Mouse (Mus musculus) liver, embryonic 13.5 days (tissue): ENCODE data around the gene Slc41a2. TPM values are rescaled to one million over a fixed set of nuclear protein-coding genes. Genes with fewer than 3 reads are reported as not detected.

Source experiments
- ATAC-seq: fragments of 200-750 bp; cut with Nextera tagmentation; 2 replicates; pipeline ENCODE4 v1.8.0; 2017; ENCODE audit warnings: low read depth, mild to moderate bottlenecking, moderate number of reproducible peaks, moderate library complexity
- DNase-seq: peaks from one replicate; pipeline ENCODE4 v3.0.0; 2022
- H3K27ac ChIP-seq: fragments of 300-500 bp; sonication (generic); 2 replicates; pipeline ENCODE4 v1.5.1; 2015; ENCODE audit warnings: moderate library complexity, mild to moderate bottlenecking, inconsistent platforms
- H3K27me3 ChIP-seq: fragments of 300-500 bp; sonication (generic); 2 replicates; pipeline ENCODE4 v1.6.1; 2015; ENCODE audit warnings: mild to moderate bottlenecking, inconsistent platforms
- H3K36me3 ChIP-seq: fragments of 300-500 bp; sonication (generic); 2 replicates; pipeline ENCODE4 v1.6.1; 2015; ENCODE audit warnings: mild to moderate bottlenecking, inconsistent platforms
- H3K4me1 ChIP-seq: fragments of 300-500 bp; sonication (generic); replicated peaks from 2 replicates; pipeline ENCODE4 v1.6.1; 2015; ENCODE audit warnings: inconsistent platforms
- H3K4me2 ChIP-seq: fragments of 300-500 bp; sonication (generic); 2 replicates; pipeline ENCODE4 v1.6.1; 2015; ENCODE audit warnings: inconsistent platforms, mild to moderate bottlenecking, moderate library complexity
- H3K4me3 ChIP-seq: fragments of 300-500 bp; sonication (generic); replicated peaks from 2 replicates; pipeline ENCODE4 v1.5.1; 2015; ENCODE audit warnings: mild to moderate bottlenecking, inconsistent platforms
- H3K9ac ChIP-seq: fragments of 300-500 bp; sonication (generic); 2 replicates; pipeline ENCODE4 v1.6.1; 2015; ENCODE audit warnings: mild to moderate bottlenecking, inconsistent platforms
- H3K9me3 ChIP-seq: fragments of 300-500 bp; sonication (generic); replicated peaks from 2 replicates; pipeline ENCODE4 v1.6.1; 2016; ENCODE audit warnings: inconsistent platforms
- WGBS: fragments of 180-500 bp; shearing (Covaris S2); methylation state at CpG from one replicate; pipeline ENCODE4 v1.1.7; 2015; ENCODE audit not compliant: insufficient replicate concordance; 5-methylcytosine and 5-hydroxymethylcytosine counted together
- polyA plus RNA-seq: library from polyadenylated mRNA; unstranded; fragments of >200 nt; fragmentation: Nextera tagmentation; extraction: Ambion mirVana; gene quantifications from 2 replicates; pipeline ENCODE4 v1.2.1, GENCODE M21; 2015

Gene Slc41a2
- polyA plus RNA-seq, 1 experiment from 2014 or later = 0.17 TPM

DNA sequence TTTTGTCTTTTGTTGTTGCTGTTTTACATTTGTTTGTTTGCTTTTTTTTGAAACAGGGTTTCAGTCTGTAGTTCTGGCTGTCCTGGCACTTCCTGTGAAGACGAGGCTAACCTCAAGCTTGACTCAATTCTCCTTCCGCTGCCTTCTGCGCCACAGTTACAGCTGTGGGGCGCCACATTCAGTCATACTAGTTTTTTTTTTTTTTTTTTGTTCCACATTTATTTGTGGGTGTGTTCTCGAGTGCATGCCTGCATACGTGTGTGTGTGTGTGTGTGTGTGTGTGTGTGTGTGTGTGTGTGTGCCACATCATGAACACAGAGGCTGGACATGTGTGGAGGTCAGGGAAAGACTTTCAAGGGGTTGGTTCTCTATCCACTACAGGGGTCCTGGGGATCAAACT, 7.3 kb downstream of the Slc41a2 start:
- ATAC-seq (no peak), DNase-seq (no peak)
- peaks cover 29% of the 10 kb centered on the region for H3K27me3 ChIP-seq
- H3K36me3 ChIP-seq = no peaks in the 10 kb centered on the region
- H3K9me3 ChIP-seq = no peaks in the 10 kb centered on the region
- no peak overlapping the region for H3K27ac ChIP-seq
- H3K4me3 ChIP-seq = no peak overlapping the region
- no peak overlapping the region for H3K4me2 ChIP-seq
- no peak overlapping the region for H3K9ac ChIP-seq
- H3K4me1 ChIP-seq = no peaks in the 10 kb centered on the region
- 50% methylated on average over 6 of the region's 6 CpGs for WGBS

DNA sequence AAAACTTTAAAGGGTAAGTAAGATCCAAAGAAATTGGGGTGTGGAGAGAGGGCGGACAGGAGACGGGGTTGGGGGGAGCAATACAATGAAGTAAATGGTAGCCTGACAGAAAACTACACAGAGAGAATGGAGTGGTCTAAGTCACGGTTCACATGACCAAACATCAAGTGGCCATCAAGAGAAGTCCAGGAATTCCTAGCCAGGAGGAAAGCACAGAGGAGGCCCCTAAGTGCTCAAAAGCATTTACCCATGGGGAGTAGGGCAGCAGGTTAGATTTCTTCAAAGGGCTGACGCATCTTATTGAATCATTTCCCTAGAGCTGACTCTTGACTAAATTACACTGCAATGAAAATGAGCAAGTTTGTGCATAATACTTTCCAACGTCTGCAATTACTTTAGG, 8.9 kb downstream of the Slc41a2 start:
- Histone ChIP-seq H3K4me3 (no peak overlapping the region), H3K4me2 (no peak overlapping the region), H3K36me3 (no peaks in the 10 kb centered on the region), H3K4me1 (no peaks in the 10 kb centered on the region), H3K27me3 (peaks cover 13% of the 10 kb centered on the region), H3K27ac (no peak overlapping the region), H3K9ac (no peak overlapping the region), H3K9me3 (no peaks in the 10 kb centered on the region)
- 68% methylated on average over 5 of the region's 5 CpGs for WGBS
- ATAC-seq (no peak), DNase-seq (no peak)

DNA sequence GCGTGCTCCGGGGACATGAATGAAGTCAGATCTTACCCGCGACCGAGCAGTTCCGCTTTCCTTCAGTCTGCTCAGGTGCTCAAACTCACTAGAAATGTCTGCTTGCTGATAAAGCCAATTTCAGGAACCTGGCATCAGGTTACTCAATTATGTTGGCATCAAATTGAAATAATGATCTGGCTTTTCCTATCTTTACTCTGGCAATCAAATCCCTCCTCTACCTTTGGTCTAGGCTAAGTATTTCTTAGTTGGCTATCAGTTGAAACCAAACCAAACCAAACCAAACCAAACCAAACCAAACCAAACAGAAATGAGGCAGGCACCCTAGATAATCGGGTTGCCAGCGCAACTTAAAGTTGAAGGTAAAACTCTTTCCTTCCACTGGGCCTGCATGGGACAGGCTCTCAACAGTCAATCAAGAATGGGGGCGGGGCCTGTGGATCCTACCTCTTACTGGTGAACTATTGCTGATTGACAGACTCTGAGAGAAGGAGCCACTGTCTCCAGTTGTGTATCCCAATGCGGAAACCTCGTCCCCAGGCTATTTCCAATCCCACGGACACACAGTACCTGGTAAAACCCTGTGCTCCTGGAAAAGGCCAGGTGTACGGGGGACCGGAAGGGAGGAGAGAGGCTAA, 10.9 kb downstream of the Slc41a2 start:
- no peaks in the 10 kb centered on the region for H3K27me3 ChIP-seq
- H3K4me1 ChIP-seq = 0 out of 2 replicates have a peak, but pooled peaks cover 5% of the 10 kb centered on the region
- no peak overlapping the region for H3K4me2 ChIP-seq
- no peaks in the 10 kb centered on the region for H3K9me3 ChIP-seq
- DNase-seq = no peak
- 80% methylated on average over 14 of the region's 14 CpGs for WGBS
- H3K9ac ChIP-seq = no peak overlapping the region
- no peak for ATAC-seq
- no peaks in the 10 kb centered on the region for H3K36me3 ChIP-seq
- no peak overlapping the region for H3K27ac ChIP-seq
- H3K4me3 ChIP-seq = no peak overlapping the region

DNA sequence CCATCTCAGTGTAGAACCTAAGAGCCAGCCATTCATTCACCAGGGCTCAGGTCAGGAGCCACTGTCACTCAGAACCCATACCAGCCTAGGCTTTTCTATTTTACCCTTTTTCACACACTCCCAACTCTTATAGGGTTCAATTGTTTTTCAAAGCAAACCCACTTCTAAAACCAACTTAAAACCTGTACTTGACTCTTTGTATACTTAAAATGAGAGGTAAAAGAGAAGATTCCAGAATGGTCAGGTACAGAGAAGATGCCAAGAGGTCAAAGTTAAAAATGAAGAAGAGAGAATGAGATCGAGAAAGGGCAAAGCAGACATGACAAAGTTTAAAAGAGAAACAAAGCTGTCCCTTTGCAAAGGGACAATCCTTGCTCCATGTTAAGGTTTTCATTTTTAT, 11.8 kb downstream of the Slc41a2 start:
- 60% methylated on average over 1 of the region's 1 CpGs for WGBS
- H3K27me3 ChIP-seq = no peaks in the 10 kb centered on the region
- ATAC-seq (no peak), DNase-seq (no peak)
- no peaks in the 10 kb centered on the region for H3K9me3 ChIP-seq
- no peak overlapping the region for H3K4me3 ChIP-seq
- no peak overlapping the region for H3K4me2 ChIP-seq
- H3K4me1 ChIP-seq = 0 out of 2 replicates have a peak, but pooled peaks cover 5% of the 10 kb centered on the region
- H3K36me3 ChIP-seq = no peaks in the 10 kb centered on the region
- H3K27ac ChIP-seq = no peak overlapping the region
- no peak overlapping the region for H3K9ac ChIP-seq

DNA sequence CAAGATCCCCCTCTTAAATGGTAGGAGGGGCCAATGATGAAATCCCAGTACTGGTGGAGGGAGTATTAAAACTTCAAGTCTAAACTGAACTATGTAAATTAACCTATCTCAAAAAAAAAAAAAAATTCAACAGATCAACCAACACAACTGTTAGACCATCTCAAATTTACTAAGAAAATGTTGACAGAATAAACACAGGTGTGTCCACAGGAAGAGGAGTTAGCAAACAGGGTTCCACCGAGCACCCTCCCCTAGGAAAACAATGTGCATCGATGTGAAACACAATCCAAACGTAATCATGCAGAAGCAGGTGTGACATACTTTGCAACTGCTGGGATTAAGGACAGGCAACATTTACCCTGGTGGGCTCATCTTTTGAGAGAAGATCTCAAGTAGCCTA, 12.8 kb downstream of the Slc41a2 start:
- H3K4me1 ChIP-seq = 0 out of 2 replicates have a peak, but pooled peaks cover 5% of the 10 kb centered on the region
- H3K27ac ChIP-seq = no peak overlapping the region
- H3K36me3 ChIP-seq = no peaks in the 10 kb centered on the region
- no peak overlapping the region for H3K9ac ChIP-seq
- H3K4me2 ChIP-seq = no peak overlapping the region
- H3K27me3 ChIP-seq = no peaks in the 10 kb centered on the region
- DNase-seq (no peak), ATAC-seq (no peak)
- no peaks in the 10 kb centered on the region for H3K9me3 ChIP-seq
- 60% methylated on average over 3 of the region's 3 CpGs for WGBS
- H3K4me3 ChIP-seq = no peak overlapping the region

DNA sequence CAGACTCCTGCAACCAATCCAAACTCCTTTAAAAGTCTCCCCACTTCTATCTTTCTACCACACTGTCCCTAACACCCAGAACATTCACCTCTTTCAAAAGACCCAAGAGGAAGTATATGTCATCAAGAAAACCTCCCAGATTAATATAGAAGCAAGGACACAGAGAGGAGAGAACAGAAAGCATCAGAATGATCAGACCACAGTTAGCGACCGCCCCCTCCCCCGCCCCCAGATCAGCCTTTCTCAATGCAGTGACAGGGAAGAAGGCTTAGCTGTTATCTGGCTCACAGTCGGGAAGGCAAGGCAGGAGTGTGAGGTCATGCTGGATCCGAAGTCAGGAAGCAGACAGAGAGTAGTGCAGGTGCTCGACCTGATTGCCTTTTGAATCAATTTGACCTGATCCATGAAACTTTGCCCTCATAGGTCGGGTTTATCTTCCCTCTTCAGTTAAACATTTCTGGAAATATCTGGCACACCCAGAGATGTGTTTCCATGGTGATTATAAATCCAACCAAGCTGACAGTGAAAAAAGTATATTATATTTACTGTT, 15.1 kb downstream of the Slc41a2 start:
- 31% methylated on average over 7 of the region's 7 CpGs for WGBS
- DNase-seq (no peak), ATAC-seq (no peak)
- Histone ChIP-seq H3K4me2 (no peak overlapping the region), H3K27ac (no peak overlapping the region), H3K4me3 (no peak overlapping the region), H3K4me1 (0 out of 2 replicates have a peak, but pooled peaks cover 5% of the 10 kb centered on the region), H3K27me3 (no peaks in the 10 kb centered on the region), H3K36me3 (no peaks in the 10 kb centered on the region), H3K9ac (no peak overlapping the region), H3K9me3 (no peaks in the 10 kb centered on the region)

DNA sequence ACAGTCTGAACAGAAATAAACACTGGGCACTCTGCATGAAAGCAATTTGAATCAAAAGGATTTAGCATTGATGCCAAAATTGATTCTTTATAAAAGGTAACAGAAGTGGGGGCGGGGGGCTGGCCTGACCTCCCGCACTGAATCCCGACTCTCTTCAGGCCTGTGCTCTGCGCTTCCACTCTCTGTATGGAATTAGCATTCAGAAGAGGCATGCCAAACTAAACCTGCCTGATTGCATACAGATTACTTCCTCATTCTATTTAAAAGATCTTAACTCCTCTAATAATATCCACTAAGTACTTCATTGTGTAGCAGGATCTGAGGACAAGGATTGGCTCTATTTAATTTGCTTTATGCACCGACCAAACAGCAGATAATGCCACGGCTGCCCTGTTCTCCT, 16.2 kb downstream of the Slc41a2 start:
- ATAC-seq (no peak), DNase-seq (no peak)
- no peak overlapping the region for H3K9ac ChIP-seq
- no peaks in the 10 kb centered on the region for H3K9me3 ChIP-seq
- no peak overlapping the region for H3K4me2 ChIP-seq
- H3K27ac ChIP-seq = no peak overlapping the region
- 67% methylated on average over 6 of the region's 6 CpGs for WGBS
- H3K4me1 ChIP-seq = 0 out of 2 replicates have a peak, but pooled peaks cover 5% of the 10 kb centered on the region
- H3K27me3 ChIP-seq = no peaks in the 10 kb centered on the region
- no peaks in the 10 kb centered on the region for H3K36me3 ChIP-seq
- no peak overlapping the region for H3K4me3 ChIP-seq

DNA sequence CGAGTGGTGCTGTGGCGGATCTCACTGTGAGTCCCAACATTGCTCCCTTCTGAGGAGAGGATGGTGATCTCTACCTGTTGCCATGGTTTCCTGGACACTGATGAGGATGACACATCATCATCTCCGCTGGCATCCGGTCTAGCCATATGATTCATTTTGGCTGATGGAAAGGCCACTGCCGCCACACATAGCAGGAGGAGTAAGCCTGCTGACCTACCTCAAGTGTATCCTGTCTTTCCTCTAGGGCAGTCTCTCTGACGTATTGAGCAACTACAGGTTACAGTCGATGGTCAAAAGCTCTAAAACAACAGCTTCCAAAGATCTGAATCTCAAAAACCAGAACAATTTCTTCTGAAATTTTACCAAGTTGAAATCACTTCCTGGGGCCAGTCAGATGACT, 16.8 kb downstream of the Slc41a2 start:
- ATAC-seq = no peak
- no peaks in the 10 kb centered on the region for H3K27me3 ChIP-seq

DNA sequence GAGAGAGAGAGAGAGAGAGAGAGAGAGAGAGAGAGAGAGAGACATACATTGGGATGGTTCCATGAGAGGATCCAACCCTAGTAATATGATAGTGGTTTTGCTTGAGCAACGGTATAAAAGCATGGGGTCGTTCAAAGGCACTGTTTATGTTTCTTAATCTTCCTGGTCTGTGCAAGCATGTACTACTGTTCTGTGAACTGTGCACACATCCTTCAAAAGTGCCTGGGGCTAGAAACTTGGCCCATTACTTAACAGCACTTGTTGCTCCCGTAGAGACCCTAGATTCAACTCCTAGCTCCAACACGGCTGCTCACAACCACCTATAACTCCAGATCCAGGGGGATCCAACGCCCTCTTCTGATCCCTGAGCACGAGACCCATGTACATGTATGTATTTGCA, 17.3 kb downstream of the Slc41a2 start:
- DNase-seq (no peak), ATAC-seq (no peak)
- no peak overlapping the region for H3K9ac ChIP-seq
- no peaks in the 10 kb centered on the region for H3K36me3 ChIP-seq
- no peak overlapping the region for H3K27ac ChIP-seq
- no peaks in the 10 kb centered on the region for H3K9me3 ChIP-seq
- H3K27me3 ChIP-seq = no peaks in the 10 kb centered on the region
- H3K4me3 ChIP-seq = no peak overlapping the region
- 0 out of 2 replicates have a peak, but pooled peaks cover 5% of the 10 kb centered on the region for H3K4me1 ChIP-seq
- no peak overlapping the region for H3K4me2 ChIP-seq
- 61% methylated on average over 6 of the region's 6 CpGs for WGBS

More for the DNA sequence above, 16.8 kb downstream of the Slc41a2 start:
- Histone ChIP-seq H3K9me3 (no peaks in the 10 kb centered on the region), H3K4me1 (0 out of 2 replicates have a peak, but pooled peaks cover 5% of the 10 kb centered on the region), H3K4me2 (no peak overlapping the region), H3K27ac (no peak overlapping the region), H3K36me3 (no peaks in the 10 kb centered on the region), H3K9ac (no peak overlapping the region), H3K4me3 (no peak overlapping the region)
- 74% methylated on average over 7 of the region's 7 CpGs for WGBS
- no peak for DNase-seq

DNA sequence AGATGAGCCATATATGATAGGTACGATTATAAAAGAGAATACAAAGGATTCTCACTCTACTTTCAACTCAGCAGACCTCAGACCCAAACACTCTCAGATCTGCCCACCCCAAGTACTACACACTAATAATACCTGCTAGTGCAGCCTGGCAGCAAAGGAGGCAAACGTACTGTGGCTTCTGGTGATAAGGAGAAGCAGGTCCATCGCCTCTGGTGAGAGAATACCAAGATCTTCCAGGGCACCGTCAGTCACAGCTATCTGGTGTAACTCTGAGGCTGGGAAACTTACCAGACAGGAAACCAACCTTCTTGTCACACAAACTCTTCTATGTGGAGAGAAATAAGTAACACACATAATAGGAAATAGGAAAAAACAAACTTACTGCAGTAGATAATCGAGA, 24.6 kb downstream of the Slc41a2 start:
- no peak for ATAC-seq

DNA sequence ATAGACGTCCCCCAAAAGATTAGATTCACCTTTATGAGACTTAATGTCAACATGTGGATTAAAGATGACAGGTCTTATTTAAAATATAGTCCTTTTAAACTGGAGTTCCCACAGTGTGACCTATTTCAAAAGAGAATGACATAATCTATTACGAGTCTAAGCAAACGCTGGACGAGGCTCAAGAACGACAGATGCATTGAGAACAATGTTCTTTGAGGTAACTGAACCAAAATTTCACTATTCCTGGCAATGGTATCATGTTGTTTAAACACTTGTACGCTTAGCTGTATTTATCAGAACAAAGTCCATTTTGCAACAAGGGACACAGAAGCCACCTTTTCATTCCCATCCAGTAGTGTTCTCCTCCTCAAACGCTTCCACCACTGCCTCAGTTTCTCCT, 27.3 kb downstream of the Slc41a2 start:
- no peaks in the 10 kb centered on the region for H3K27me3 ChIP-seq
- H3K4me3 ChIP-seq = no peak overlapping the region
- no peak overlapping the region for H3K27ac ChIP-seq
- 69% methylated on average over 7 of the region's 7 CpGs for WGBS
- H3K4me2 ChIP-seq = no peak overlapping the region
- H3K4me1 ChIP-seq = peaks cover 16% of the 10 kb centered on the region
- no peak for ATAC-seq
- H3K36me3 ChIP-seq = no peaks in the 10 kb centered on the region
- H3K9me3 ChIP-seq = no peaks in the 10 kb centered on the region
- DNase-seq = no peak
- no peak overlapping the region for H3K9ac ChIP-seq

More for the DNA sequence above, 24.6 kb downstream of the Slc41a2 start:
- DNase-seq = no peak
- Histone ChIP-seq H3K4me1 (peaks cover 16% of the 10 kb centered on the region), H3K9ac (no peak overlapping the region), H3K27ac (no peak overlapping the region), H3K4me2 (no peak overlapping the region), H3K4me3 (no peak overlapping the region), H3K36me3 (no peaks in the 10 kb centered on the region), H3K9me3 (no peaks in the 10 kb centered on the region), H3K27me3 (no peaks in the 10 kb centered on the region)
- 19% methylated on average over 5 of the region's 5 CpGs for WGBS

DNA sequence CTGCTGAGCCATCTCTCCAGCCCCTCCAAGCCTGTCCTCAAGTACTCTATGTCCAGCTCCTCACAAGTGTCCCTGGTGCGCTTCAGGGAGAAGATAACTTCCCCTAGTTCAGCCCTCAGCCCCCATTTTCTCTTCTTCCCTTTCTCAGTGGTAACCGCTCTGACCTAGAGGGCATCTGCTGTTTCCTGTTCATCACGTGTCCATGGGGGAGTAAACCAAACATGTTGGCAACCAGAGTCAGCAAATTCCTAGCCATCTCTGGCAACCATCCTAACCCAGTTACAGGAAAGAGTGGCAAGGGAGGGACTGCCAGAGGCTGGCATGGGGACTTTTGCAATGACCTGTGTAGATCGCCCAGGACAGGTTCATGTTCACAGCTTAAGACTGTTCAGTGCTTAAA, 36.0 kb downstream of the Slc41a2 start:
- H3K4me1 ChIP-seq = peaks cover 12% of the 10 kb centered on the region
- no peak overlapping the region for H3K27ac ChIP-seq
- no peaks in the 10 kb centered on the region for H3K27me3 ChIP-seq
- no peak overlapping the region for H3K9ac ChIP-seq
- ATAC-seq = no peak
- H3K4me3 ChIP-seq = no peak overlapping the region
- H3K36me3 ChIP-seq = no peaks in the 10 kb centered on the region
- H3K9me3 ChIP-seq = no peaks in the 10 kb centered on the region
- no peak overlapping the region for H3K4me2 ChIP-seq
- DNase-seq = no peak
- 35% methylated on average over 4 of the region's 4 CpGs for WGBS
